Mouse (Mus musculus): Measurements from ENCODE around the gene Rnf39. TPM values are rescaled to one million over a fixed set of nuclear protein-coding genes. Genes with fewer than 3 reads are reported as not detected.

The Rnf39 gene
- 0.52 TPM for polyA plus RNA-seq (2014; fragmentation: Illumina TruSeq; extraction: RNeasy Lipid Tissue Mini Kit (QIAGEN cat#74804); ENCODE audit: low read depth, low replicate concordance)

DNA sequence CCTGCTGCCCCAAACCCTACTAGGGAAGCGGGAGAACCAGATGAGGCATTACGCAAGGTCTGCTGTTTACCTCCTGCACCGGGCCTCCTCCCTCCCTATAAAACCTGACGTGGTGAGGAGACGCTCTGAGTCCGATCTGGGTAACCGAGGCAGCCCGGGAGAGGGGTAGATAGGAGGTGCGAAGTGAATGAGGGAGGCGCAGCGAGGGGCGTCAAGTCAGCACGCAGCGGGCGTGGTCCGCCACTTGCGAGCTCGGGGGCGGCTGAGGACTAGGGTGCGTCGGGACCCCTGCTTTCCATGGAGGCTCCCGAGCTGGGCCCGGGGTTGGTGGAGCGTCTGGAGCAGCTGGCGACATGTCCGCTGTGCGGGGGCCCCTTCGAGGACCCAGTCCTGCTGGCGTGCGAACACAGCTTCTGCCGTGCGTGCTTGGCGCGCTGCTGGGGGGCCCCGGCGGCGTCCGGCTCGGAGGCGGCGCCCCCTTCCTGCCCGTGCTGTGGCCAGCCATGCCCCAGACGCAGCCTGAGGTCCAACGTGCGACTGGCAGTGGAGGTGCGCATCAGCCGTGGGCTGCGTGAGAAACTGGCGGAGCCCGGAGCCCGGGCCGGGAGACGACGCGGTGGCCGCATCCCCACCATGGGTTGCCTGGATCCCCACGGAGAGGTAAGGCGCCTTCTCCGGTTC, at the start of gene Rnf39:
Gene Rnf39 (plus strand): TSS at position 128 of the 681 bp plus-strand sequence.

DNA sequence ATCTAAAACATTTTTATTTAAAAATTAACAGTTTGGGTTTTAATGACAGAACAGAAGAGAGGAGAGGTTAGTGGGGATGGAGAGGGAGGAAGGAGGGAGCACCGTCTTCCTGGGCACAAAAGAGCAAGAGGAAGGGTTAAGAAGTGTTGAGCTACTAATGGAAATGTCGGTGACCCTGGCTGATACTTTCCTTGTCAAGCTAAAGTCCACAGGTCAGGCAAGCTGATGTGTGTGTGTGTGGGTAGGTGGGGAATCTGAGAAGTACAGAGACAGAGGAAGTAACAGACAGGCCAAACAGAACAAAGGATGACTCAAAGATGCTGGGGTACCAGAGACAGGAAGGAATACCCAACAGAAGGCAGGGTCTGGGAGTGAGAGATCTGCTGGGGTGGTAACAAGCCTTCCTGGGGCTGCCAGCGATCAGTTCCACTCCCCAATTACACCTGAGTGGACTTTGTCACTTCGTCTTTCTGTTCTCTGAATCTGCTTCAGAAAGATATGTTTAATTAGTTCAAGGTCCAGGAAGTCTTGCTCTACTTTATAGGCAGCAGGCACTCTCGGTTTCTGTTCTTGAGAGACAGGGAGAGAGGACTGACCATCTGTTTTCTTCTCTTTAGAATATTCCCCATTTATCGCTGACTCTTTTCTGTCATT, 45.0 kb upstream of the Rnf39 start, which contains the start of gene Trim31:
Gene Trim31 (plus strand): TSS at position 567 of the 654 bp plus-strand sequence.

DNA sequence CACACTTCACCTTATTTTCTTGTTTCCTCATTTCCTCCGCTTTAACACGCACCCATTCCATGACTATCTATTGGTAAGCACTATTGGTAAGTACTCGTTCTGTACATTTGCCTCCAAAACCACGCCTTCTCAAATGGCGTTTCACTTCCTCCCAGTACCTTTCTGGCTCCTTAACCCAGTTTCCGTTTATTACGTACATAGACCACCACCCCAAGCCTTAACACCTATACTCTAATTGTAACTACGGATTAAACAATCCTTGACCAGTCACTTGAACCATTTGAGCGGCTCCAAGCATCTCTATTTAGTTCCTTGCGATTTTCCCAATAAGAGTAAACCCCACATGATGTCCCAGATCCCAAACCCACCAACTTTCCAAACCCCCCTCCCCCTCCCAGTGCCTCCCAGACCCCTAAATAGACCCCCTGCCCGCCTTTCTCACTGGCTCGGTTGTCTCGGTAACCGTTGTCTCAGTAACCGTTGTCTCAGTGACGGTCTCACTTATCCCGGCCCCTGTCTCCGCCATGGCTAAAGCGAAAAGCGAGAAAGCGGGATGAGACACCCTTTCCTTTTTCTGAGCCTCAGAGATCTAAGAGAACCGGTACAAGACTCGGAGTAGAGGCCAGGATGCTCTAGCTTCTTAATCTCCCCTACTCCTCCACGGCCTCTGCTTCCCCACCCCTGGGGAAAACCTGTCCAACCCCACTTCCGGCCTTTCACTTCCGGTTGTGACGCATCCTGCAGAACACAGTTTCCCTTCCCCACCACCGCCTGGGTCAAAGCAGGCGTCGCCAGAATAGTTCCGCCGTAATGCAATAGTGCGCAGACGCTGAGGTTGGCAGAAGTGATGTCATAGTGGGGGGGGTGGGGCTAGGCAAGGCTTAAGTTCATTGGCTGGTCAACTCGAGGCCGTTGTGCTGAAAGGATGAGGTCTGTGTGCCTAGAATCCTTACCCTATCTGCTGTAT, 8.5 kb downstream of the Rnf39 start, which contains the start of gene Ppp1r11:
Gene Ppp1r11 (minus strand): TSS at position 761 of the 967 bp plus-strand sequence.

DNA sequence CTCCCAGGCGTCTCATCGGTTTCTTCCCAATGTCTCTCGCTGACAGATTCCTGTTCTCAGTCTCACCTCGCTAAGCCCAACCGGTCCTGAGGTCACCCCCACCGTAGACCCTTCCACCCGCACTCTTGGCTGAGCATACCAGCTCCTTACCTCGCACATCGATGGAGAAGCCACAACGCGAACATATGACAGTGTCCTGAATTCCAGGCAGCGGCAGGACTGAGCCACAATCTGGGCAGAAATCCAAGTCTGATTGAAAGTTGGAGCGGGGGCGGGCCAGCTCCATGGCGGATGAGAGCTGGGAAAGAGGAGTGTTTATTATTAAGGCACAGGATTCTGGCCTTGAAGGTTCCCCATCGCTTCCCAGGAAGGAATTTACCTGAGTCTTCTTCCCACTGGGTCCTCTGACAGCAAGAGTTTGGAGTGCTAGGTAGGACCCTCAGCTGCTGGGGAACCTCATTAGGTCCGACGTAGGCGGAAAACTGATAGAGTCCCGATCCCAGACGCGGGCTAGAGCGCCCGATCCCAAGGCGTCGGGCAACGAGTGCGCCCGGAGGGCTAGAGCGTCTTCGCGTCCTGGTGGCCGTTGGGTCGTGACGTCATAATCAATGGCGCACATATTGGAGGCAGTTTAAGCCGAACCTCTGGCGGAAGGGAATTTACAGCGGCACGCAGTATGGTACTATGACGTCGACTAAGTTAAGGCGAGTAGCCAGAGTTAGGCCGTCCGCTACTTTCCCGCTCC, 15.5 kb downstream of the Rnf39 start, which contains the start of the genes Znrd1 and Znrd1as:
Gene Znrd1 (minus strand): TSS at position 561 of the 745 bp plus-strand sequence.
Gene Znrd1as (plus strand): TSS at position 594 of the 745 bp plus-strand sequence.

GRCm38 (mm10) chr17:36981221-36981813, 38.6 kb downstream of the Rnf39 start, which contains the start of gene 2410137M14Rik:
TSS of gene 2410137M14Rik (minus strand) at chr17:36981237.

GRCm38 (mm10) chr17:36989437-36989836, 46.7 kb downstream of the Rnf39 start, which contains the start of gene H2-M5:
TSS of gene H2-M5 (minus strand) at chr17:36989537.

Other genes starting within 250 kb of the Rnf39 start
- not detected for gene H2-M10.5, start 170.0 kb upstream of the Rnf39 start, polyA plus RNA-seq (2014; fragmentation: Illumina TruSeq; extraction: RNeasy Lipid Tissue Mini Kit (QIAGEN cat#74804); ENCODE audit: low read depth, low replicate concordance)
- gene H2-M10.6, start 130.7 kb upstream of the Rnf39 start, polyA plus RNA-seq (2014; fragmentation: Illumina TruSeq; extraction: RNeasy Lipid Tissue Mini Kit (QIAGEN cat#74804); ENCODE audit: low read depth, low replicate concordance), result not detected
- 19.2 TPM for gene Trim26, start 105.8 kb upstream of the Rnf39 start, polyA plus RNA-seq (2014; fragmentation: Illumina TruSeq; extraction: RNeasy Lipid Tissue Mini Kit (QIAGEN cat#74804); ENCODE audit: low read depth, low replicate concordance)
- not detected for gene Trim15, start 75.7 kb upstream of the Rnf39 start, polyA plus RNA-seq (2014; fragmentation: Illumina TruSeq; extraction: RNeasy Lipid Tissue Mini Kit (QIAGEN cat#74804); ENCODE audit: low read depth, low replicate concordance)
- gene Trim10, start 73.3 kb upstream of the Rnf39 start, polyA plus RNA-seq (2014; fragmentation: Illumina TruSeq; extraction: RNeasy Lipid Tissue Mini Kit (QIAGEN cat#74804); ENCODE audit: low read depth, low replicate concordance), result 0.18 TPM
- 0.29 TPM for gene Trim40, start 52.8 kb upstream of the Rnf39 start, polyA plus RNA-seq (2014; fragmentation: Illumina TruSeq; extraction: RNeasy Lipid Tissue Mini Kit (QIAGEN cat#74804); ENCODE audit: low read depth, low replicate concordance)
- not detected for gene Trim31, start 44.8 kb upstream of the Rnf39 start, polyA plus RNA-seq (2014; fragmentation: Illumina TruSeq; extraction: RNeasy Lipid Tissue Mini Kit (QIAGEN cat#74804); ENCODE audit: low read depth, low replicate concordance)
- 96.5 TPM for gene Ppp1r11, start 8.8 kb downstream of the Rnf39 start, polyA plus RNA-seq (2014; fragmentation: Illumina TruSeq; extraction: RNeasy Lipid Tissue Mini Kit (QIAGEN cat#74804); ENCODE audit: low read depth, low replicate concordance)
- gene Znrd1, start 15.6 kb downstream of the Rnf39 start, polyA plus RNA-seq (2014; fragmentation: Illumina TruSeq; extraction: RNeasy Lipid Tissue Mini Kit (QIAGEN cat#74804); ENCODE audit: low read depth, low replicate concordance), result 44.0 TPM
- 29.8 TPM for gene Znrd1as, start 15.7 kb downstream of the Rnf39 start, polyA plus RNA-seq (2014; fragmentation: Illumina TruSeq; extraction: RNeasy Lipid Tissue Mini Kit (QIAGEN cat#74804); ENCODE audit: low read depth, low replicate concordance)
- 1.2 TPM for gene 2410137M14Rik, start 38.3 kb downstream of the Rnf39 start, polyA plus RNA-seq (2014; fragmentation: Illumina TruSeq; extraction: RNeasy Lipid Tissue Mini Kit (QIAGEN cat#74804); ENCODE audit: low read depth, low replicate concordance)
- gene H2-M5, start 46.6 kb downstream of the Rnf39 start, polyA plus RNA-seq (2014; fragmentation: Illumina TruSeq; extraction: RNeasy Lipid Tissue Mini Kit (QIAGEN cat#74804); ENCODE audit: low read depth, low replicate concordance), result 0.55 TPM
- gene Zfp57, start 58.2 kb downstream of the Rnf39 start, polyA plus RNA-seq (2014; fragmentation: Illumina TruSeq; extraction: RNeasy Lipid Tissue Mini Kit (QIAGEN cat#74804); ENCODE audit: low read depth, low replicate concordance), result 3.7 TPM
- gene Mog, start 80.5 kb downstream of the Rnf39 start, polyA plus RNA-seq (2014; fragmentation: Illumina TruSeq; extraction: RNeasy Lipid Tissue Mini Kit (QIAGEN cat#74804); ENCODE audit: low read depth, low replicate concordance), result not detected
- gene Gabbr1, start 103.0 kb downstream of the Rnf39 start, polyA plus RNA-seq (2014; fragmentation: Illumina TruSeq; extraction: RNeasy Lipid Tissue Mini Kit (QIAGEN cat#74804); ENCODE audit: low read depth, low replicate concordance), result 13.1 TPM
- not detected for gene Olfr90, start 145.6 kb downstream of the Rnf39 start, polyA plus RNA-seq (2014; fragmentation: Illumina TruSeq; extraction: RNeasy Lipid Tissue Mini Kit (QIAGEN cat#74804); ENCODE audit: low read depth, low replicate concordance)
- not detected for gene Olfr91, start 155.4 kb downstream of the Rnf39 start, polyA plus RNA-seq (2014; fragmentation: Illumina TruSeq; extraction: RNeasy Lipid Tissue Mini Kit (QIAGEN cat#74804); ENCODE audit: low read depth, low replicate concordance)
- not detected for gene Olfr92, start 177.2 kb downstream of the Rnf39 start, polyA plus RNA-seq (2014; fragmentation: Illumina TruSeq; extraction: RNeasy Lipid Tissue Mini Kit (QIAGEN cat#74804); ENCODE audit: low read depth, low replicate concordance)
- not detected for gene Olfr93, start 218.6 kb downstream of the Rnf39 start, polyA plus RNA-seq (2014; fragmentation: Illumina TruSeq; extraction: RNeasy Lipid Tissue Mini Kit (QIAGEN cat#74804); ENCODE audit: low read depth, low replicate concordance)